Mouse (Mus musculus) embryonic facial prominence, embryonic 13.5 days (tissue): ENCODE measurements at regions not wholly inside any gene's neighbourhood (a gene's known extent, or its start where the extent isn't known, plus 50 kb on each side); places are given as distances from the start of the nearest gene placed in this dataset.

Source experiments
- ATAC-seq: fragments of 200-750 bp; cut with Nextera tagmentation; 2 replicates; pipeline ENCODE4 v1.8.0; 2017; ENCODE audit warnings: low read depth; ENCODE audit not compliant: insufficient number of reproducible peaks, insufficient read depth, low FRiP score, low TSS enrichment
- H3K27ac ChIP-seq: fragments of 300-500 bp; sonication (generic); 2 replicates; pipeline ENCODE4 v1.5.1; 2015; ENCODE audit warnings: moderate library complexity, mild to moderate bottlenecking, inconsistent platforms
- H3K27me3 ChIP-seq: fragments of 300-500 bp; sonication (generic); 2 replicates; pipeline ENCODE4 v1.6.1; 2015; ENCODE audit warnings: mild to moderate bottlenecking, inconsistent platforms
- H3K36me3 ChIP-seq: fragments of 300-500 bp; sonication (generic); 2 replicates; pipeline ENCODE4 v1.6.1; 2015; ENCODE audit warnings: mild to moderate bottlenecking, inconsistent platforms
- H3K4me1 ChIP-seq: fragments of 300-500 bp; sonication (generic); 2 replicates; pipeline ENCODE4 v1.6.1; 2015; ENCODE audit warnings: inconsistent platforms
- H3K4me2 ChIP-seq: fragments of 300-500 bp; sonication (generic); 2 replicates; pipeline ENCODE4 v1.6.1; 2015; ENCODE audit warnings: moderate library complexity, mild to moderate bottlenecking, inconsistent platforms
- H3K4me3 ChIP-seq: fragments of 300-500 bp; sonication (generic); 2 replicates; pipeline ENCODE4 v1.5.1; 2015; ENCODE audit warnings: mild to moderate bottlenecking, inconsistent platforms
- H3K9ac ChIP-seq: fragments of 300-500 bp; sonication (generic); 2 replicates; pipeline ENCODE4 v1.6.1; 2015; ENCODE audit warnings: mild to moderate bottlenecking, inconsistent platforms
- H3K9me3 ChIP-seq: fragments of 300-500 bp; sonication (generic); 2 replicates; pipeline ENCODE4 v1.6.1; 2016; ENCODE audit warnings: inconsistent platforms
- WGBS: fragments of 180-500 bp; shearing (Covaris S2); methylation state at CpG from one replicate; pipeline ENCODE4 v1.1.7; 2015; ENCODE audit warnings: mixed read lengths; 5-methylcytosine and 5-hydroxymethylcytosine counted together

DNA sequence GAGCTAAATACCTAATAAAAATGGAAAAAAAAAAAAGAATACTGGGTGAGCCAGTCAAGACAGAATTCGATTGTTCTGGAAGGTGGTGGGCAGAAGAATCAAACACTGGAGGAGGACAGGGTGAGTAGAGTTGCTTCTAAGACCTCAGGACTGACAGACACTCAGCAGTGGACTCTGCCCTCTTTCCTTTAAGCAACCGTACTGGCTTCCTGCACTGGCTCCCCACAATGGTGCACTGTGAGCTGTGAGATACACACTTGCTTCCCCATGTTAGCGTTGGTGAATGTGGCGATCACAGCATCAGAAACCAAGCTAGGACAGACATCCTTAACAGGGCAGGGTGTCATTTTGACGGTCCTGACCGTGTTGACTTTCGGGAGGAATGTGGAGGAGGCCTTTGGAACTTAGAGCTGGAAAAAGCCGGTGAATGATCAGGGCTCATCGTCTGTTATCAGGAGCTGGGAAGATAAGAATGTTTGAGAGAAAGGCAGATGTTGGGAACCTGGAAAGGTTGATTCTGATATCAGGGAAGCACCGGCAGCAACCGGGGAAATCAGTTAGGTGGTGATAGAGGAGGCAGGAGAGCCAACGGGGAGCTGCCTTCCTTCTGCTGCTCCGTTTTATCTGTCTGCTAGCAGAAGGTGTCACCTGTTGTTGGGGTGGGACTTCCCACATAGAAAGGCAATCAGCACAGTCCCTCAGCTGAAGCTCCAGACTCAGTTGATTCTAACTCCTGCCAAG lies 254.8 kb downstream of the Ajap1 start:
- WGBS: 83% methylated on average over 13 of the region's 13 CpGs
- Histone ChIP-seq H3K4me3 (no peak overlapping the region), H3K4me2 (no peak overlapping the region), H3K27me3 (peaks cover 2% of the 10 kb centered on the region; the same call in 1 of the 2 replicates), H3K9ac (no peak overlapping the region), H3K36me3 (no peaks in the 10 kb centered on the region), H3K4me1 (0 out of 2 replicates have a peak, but pooled peaks cover 5% of the 10 kb centered on the region), H3K9me3 (no peaks in the 10 kb centered on the region; the same call in 1 of the 2 replicates), H3K27ac (no peak overlapping the region)
- ATAC-seq: no peak

DNA sequence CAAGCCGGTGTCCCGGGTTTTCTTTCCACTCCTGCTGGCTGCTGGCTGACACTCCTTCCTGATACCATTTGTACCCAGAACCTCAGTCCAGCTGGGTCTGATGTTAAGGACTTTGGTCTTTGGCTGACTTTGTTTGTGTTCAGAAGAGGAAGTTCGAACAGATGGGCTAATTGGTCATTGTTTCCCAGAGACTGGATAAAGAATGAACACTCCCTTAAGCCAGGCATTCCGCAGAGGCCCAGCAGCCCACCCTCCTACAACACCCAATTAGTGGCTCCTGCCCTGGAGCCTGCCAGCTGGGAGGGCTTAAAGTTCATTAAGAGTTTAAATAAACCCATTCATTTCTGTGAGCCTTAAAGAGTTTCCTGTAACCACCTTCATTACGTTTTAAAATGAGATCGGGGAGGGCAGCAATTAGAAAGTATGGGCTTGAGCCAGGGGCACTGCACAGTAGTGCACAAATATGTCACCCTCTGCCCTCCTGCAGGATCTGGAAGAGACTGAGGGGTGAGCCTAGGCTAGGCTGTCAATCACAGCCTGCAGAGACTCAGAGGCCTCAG lies 257.9 kb downstream of the Ajap1 start:
- Histone ChIP-seq H3K36me3 (no peaks in the 10 kb centered on the region), H3K4me3 (no peak overlapping the region), H3K27ac (no peak overlapping the region), H3K4me1 (peaks cover 10% of the 10 kb centered on the region; the same call in 1 of the 2 replicates), H3K9me3 (no peaks in the 10 kb centered on the region), H3K4me2 (no peak overlapping the region), H3K27me3 (peaks cover 14% of the 10 kb centered on the region), H3K9ac (no peak overlapping the region)
- WGBS: 6% methylated on average over 6 of the region's 6 CpGs
- ATAC-seq: peak; percentile 50; the same call in 1 of the 2 replicates

DNA sequence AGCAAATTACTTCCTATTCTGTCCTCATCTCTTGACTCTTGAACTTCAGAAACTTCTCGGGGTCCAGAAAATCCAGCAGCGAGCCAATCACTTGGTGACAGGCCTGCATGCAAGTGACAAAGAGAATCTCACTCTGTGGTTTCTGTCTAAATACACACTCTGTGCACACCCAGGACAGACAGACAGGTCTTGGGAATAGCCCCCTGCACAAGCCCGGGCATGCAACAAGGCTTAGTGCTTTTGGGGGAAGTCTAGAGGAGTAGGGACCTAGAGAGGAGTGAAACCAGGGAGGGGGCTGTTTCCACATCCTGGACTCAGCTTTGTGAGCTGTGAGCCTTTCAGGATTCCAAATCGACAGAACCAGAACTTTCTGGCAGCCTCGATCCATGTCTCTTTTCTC lies 259.6 kb downstream of the Ajap1 start:
- Histone ChIP-seq H3K27ac (no peak overlapping the region), H3K4me2 (no peak overlapping the region), H3K9me3 (no peaks in the 10 kb centered on the region), H3K9ac (no peak overlapping the region), H3K4me1 (peaks cover 10% of the 10 kb centered on the region; the same call in 1 of the 2 replicates), H3K36me3 (no peaks in the 10 kb centered on the region), H3K27me3 (peaks cover 14% of the 10 kb centered on the region), H3K4me3 (no peak overlapping the region)
- ATAC-seq: no peak
- WGBS: 70% methylated on average over 5 of the region's 5 CpGs

DNA sequence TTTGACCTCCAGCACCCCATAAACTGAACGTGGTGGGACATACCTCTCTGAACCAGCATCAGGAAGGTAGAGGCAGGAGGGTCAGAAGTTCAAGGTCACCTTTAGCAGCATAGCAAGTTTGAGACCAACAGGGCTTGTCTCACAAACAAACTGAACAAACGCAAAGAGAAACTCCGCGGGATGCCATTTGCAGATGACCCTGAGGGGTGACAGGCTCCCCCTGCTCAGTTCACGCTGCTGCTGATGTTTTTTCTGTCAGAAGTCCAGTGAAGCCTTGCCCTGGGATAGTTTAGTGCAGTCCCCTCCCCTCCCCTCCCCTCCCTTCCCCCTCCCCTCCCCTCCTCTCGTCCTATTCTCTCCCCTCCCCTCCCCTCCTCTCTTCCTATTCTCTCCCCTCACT lies 262.1 kb downstream of the Ajap1 start:
- no peaks in the 10 kb centered on the region; the same call in 1 of the 2 replicates for H3K9me3 ChIP-seq
- H3K4me1 ChIP-seq: peaks cover 10% of the 10 kb centered on the region; the same call in 1 of the 2 replicates
- H3K27me3 ChIP-seq: peaks cover 14% of the 10 kb centered on the region
- no peaks in the 10 kb centered on the region for H3K36me3 ChIP-seq
- H3K4me3 ChIP-seq: no peak overlapping the region
- WGBS: 22% methylated on average over 5 of the region's 6 CpGs
- ATAC-seq: no peak
- no peak overlapping the region for H3K4me2 ChIP-seq
- H3K9ac ChIP-seq: no peak overlapping the region
- H3K27ac ChIP-seq: no peak overlapping the region

DNA sequence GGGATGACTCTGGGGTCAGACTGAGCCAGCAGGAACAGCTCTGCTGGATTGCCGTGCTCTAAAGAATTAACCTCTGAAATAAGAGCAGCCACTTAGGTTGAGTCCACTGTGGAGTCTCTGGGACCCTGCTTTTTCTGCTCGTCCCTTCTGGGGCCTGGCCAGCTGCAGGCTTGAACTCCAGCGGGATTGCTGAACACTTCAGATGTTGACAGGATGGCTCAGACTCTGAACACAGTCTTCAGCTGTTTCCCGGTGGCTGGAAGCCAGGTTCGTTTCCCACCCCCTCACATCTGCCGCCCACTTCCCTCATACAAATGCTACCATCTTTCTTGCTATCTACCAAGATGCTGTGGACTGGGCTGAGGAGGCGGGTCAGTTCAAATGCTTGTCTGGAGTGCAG lies 262.5 kb downstream of the Ajap1 start:
- Histone ChIP-seq H3K4me2 (no peak overlapping the region), H3K9me3 (no peaks in the 10 kb centered on the region; the same call in 1 of the 2 replicates), H3K4me3 (no peak overlapping the region), H3K9ac (no peak overlapping the region), H3K27me3 (peaks cover 14% of the 10 kb centered on the region), H3K27ac (no peak overlapping the region), H3K4me1 (peaks cover 9% of the 10 kb centered on the region; the same call in 1 of the 2 replicates), H3K36me3 (no peaks in the 10 kb centered on the region)
- 23% methylated on average over 7 of the region's 7 CpGs for WGBS
- ATAC-seq: no peak

DNA sequence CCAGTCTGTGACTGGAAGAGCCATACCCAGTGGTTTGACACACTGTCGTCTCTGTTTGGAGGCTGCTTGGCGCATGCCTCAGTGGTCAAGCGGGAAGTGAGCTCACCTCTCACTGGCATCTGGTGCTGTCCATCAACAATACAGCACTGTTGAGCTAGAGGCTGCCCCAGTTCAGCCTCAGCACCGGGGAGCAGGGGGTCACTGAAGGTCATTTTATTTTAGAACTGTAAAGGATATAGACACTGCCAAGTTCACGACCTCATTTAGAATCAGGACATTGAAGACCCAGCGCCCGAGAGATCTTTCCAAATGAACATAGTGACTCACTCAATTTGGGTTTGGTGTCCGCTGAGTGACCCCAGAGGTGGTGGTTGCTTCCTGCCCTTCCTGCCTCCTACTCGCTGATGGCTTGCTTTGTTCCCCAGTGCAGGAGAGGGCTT lies 265.1 kb downstream of the Ajap1 start:
- Histone ChIP-seq H3K4me2 (no peak overlapping the region), H3K36me3 (no peaks in the 10 kb centered on the region), H3K27me3 (peaks cover 14% of the 10 kb centered on the region), H3K4me3 (no peak overlapping the region), H3K27ac (no peak overlapping the region), H3K4me1 (peaks cover 5% of the 10 kb centered on the region; the same call in 1 of the 2 replicates), H3K9me3 (no peaks in the 10 kb centered on the region; the same call in 1 of the 2 replicates), H3K9ac (no peak overlapping the region)
- no peak for ATAC-seq
- WGBS: 41% methylated on average over 9 of the region's 9 CpGs

DNA sequence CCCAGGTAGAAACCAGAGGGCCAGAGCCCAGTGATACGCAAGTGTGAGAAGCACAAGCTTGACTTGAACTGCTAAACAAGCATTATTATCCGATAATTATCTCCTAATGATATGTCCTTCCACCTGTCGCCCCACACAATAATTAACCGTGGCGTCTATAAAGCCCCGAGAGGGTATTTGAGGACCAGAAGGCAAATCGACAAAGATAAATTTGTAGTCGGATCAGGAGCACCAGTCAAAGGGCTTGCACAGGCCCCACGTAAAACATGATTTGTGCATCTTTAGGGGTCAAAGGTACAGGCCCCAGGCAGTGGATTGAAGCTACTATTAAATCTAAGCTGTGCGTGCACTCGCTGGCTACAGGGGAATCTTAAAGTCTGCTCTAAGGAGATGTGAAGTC lies 270.5 kb downstream of the Ajap1 start:
- WGBS: 33% methylated on average over 11 of the region's 11 CpGs
- no peak for ATAC-seq
- peaks cover 18% of the 10 kb centered on the region for H3K4me1 ChIP-seq

DNA sequence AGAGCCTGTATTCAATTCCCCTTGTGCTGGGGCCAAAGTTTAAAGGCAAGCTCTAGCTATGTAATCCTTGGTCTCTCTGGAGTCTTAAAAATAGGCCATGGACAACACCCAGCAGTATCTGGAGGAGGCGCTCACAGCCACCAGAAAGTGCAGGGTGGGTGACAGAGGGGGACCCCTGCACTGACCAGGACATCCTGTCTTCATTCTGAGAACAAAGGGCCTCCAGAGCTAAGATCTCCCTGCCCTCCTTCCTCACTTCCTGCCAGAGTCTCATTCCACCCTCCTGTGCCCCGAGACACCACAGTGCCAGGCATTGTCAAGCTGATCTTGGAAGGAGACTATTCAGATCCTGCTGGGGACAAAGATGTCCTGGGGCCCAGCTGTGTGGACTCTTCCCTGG lies 273.8 kb downstream of the Ajap1 start:
- H3K4me2 ChIP-seq: no peak overlapping the region
- H3K27me3 ChIP-seq: peaks cover 8% of the 10 kb centered on the region; the same call in 1 of the 2 replicates
- H3K36me3 ChIP-seq: no peaks in the 10 kb centered on the region
- no peak for ATAC-seq
- H3K9ac ChIP-seq: no peak overlapping the region
- peaks cover 24% of the 10 kb centered on the region for H3K4me1 ChIP-seq
- H3K4me3 ChIP-seq: no peak overlapping the region
- no peaks in the 10 kb centered on the region for H3K9me3 ChIP-seq
- no peak overlapping the region for H3K27ac ChIP-seq
- WGBS: 25% methylated on average over 2 of the region's 2 CpGs

More for the DNA sequence above, 270.5 kb downstream of the Ajap1 start:
- Histone ChIP-seq H3K36me3 (no peaks in the 10 kb centered on the region), H3K4me2 (no peak overlapping the region), H3K27me3 (0 out of 2 replicates have a peak, but pooled peaks cover 3% of the 10 kb centered on the region), H3K4me3 (no peak overlapping the region), H3K27ac (no peak overlapping the region), H3K9me3 (no peaks in the 10 kb centered on the region; the same call in 1 of the 2 replicates), H3K9ac (no peak overlapping the region)

DNA sequence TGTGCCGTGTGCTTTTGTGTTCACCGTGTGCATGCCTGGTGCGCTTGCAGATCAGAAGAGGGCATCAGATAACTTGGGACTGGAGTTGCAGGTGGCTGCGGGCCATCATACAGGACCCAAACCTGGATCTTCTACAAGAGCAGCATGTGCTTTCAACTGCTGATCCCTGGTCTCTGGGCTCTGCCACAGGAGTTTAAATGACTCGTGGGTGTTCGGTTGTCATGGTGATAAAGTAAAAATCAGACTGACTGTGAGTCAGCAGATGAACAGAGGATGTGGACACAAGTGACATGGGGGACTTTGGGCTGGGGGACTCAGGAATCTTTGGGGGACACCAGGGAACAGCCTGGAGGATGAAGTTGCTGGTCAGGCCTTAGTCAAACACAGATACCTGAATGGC lies 274.4 kb downstream of the Ajap1 start:
- Histone ChIP-seq H3K27ac (no peak overlapping the region), H3K4me3 (no peak overlapping the region), H3K4me2 (no peak overlapping the region), H3K4me1 (peaks cover 24% of the 10 kb centered on the region), H3K27me3 (peaks cover 8% of the 10 kb centered on the region; the same call in 1 of the 2 replicates), H3K9ac (no peak overlapping the region), H3K36me3 (no peaks in the 10 kb centered on the region), H3K9me3 (no peaks in the 10 kb centered on the region)
- no peak for ATAC-seq
- WGBS: 67% methylated on average over 6 of the region's 6 CpGs

DNA sequence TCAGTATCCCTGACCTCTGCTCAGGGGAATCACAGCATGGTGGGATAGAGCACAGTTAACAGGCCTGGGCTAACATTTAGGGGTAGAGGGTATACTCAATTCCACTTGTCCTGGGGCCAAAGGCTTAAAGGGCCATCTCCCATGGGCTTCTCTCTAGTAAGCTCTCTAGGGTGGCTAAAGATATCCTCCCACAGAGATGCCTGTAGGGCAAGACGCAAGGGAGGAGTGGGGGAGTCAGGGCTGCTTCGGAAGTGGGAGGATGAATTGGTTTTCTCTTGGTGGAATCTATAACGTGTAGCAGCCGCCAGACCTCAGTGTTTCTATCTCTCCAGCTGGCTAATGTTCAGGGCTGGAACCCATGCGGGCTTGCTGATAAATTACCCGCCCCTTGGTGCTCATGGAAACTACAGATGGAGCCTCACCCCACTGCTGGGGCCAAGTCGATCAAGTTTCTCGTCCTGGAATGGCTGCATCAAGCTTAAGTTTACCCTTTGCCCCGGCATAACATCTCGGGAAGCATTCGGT lies 275.0 kb downstream of the Ajap1 start:
- Histone ChIP-seq H3K27ac (no peak overlapping the region), H3K4me1 (peaks cover 24% of the 10 kb centered on the region), H3K4me2 (no peak overlapping the region), H3K27me3 (peaks cover 8% of the 10 kb centered on the region; the same call in 1 of the 2 replicates), H3K9me3 (no peaks in the 10 kb centered on the region), H3K4me3 (no peak overlapping the region), H3K9ac (no peak overlapping the region), H3K36me3 (no peaks in the 10 kb centered on the region)
- no peak for ATAC-seq
- 56% methylated on average over 11 of the region's 11 CpGs for WGBS

DNA sequence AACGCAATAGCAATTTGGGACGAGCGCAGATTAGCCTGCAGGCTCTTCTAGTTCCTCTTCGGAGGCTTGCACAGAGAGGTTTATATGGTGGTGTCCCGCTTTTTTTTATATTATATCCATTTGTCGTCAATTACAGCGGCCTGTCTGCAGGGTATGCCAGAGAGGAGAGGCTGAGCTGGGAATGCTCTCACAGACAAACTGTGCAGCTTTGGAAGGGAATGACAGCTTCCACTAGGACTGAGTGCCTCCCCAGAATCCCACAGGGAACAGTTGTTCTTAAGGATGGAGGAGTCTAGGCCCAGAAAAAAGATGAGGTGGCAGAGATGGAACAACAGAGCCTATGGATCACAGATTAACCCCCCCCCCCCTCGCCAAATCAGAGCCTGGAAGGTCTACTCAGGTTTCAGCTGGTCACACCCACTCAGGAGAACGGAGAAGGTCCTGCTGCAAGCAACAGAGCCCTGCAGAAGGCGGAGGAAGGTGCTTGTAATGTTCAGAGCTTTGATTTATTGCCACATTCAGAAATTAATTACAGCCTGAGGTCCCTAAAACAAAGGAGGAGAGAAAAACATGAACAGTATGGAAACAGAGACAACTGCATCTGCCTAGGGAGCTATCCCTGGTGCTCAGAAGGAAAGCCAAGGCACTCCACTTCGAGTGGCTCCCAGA lies 275.7 kb downstream of the Ajap1 start:
- peaks cover 8% of the 10 kb centered on the region; the same call in 1 of the 2 replicates for H3K27me3 ChIP-seq
- H3K27ac ChIP-seq: no peak overlapping the region
- no peak overlapping the region for H3K4me3 ChIP-seq
- peaks cover 24% of the 10 kb centered on the region for H3K4me1 ChIP-seq
- no peak overlapping the region for H3K9ac ChIP-seq
- no peaks in the 10 kb centered on the region for H3K9me3 ChIP-seq
- no peak overlapping the region for H3K4me2 ChIP-seq
- WGBS: 35% methylated on average over 11 of the region's 11 CpGs
- ATAC-seq: no peak
- no peaks in the 10 kb centered on the region for H3K36me3 ChIP-seq
